Mouse (Mus musculus) liver, adult 2 months (tissue): Measurements from ENCODE around the gene Alkbh5.

Experiments used
- CTCF ChIP-seq: fragments of 200-500 bp; IDR thresholded peaks from 2 replicates; pipeline ENCODE4 v1.5.1; 2011; ENCODE audit warnings: low read depth, low read length, control low read depth
- POLR2A ChIP-seq: fragments of 200-500 bp; IDR thresholded peaks from 2 replicates; pipeline ENCODE4 v1.6.1; 2011; ENCODE audit warnings: low read length, control low read depth; ENCODE audit not compliant: insufficient read depth; ENCODE audit errors: extremely low read depth

DNA sequence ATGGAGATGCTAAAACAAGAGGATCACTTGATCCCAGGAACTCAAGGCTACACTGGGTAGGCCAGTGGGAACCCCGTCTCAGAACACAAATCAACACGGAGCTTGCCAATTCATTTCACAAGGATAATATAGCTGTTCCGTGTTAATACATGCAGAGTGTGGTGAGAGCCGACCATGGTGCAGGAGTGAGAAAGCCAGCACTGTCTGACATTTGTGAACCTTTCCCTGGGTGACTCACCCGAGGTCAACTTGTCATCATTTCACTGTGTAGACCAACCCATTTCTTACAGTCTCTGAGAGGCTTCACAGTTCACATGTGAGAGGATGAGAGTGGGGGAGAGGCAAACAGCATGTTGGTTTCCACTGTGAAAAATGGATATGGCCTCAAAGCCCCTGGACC is 14.2 kb upstream of the Alkbh5 start:
- TF ChIP-seq POLR2A (no peak), CTCF (no peak)
